Mouse (Mus musculus) retina, adult 2 months (tissue): ENCODE results near the gene Ergic1.

Source experiments
- DNase-seq: peaks from one replicate; pipeline ENCODE4 v3.0.0-alpha.2; 2012; ENCODE audit warnings: low read depth, low spot score

The Ergic1 gene

DNA sequence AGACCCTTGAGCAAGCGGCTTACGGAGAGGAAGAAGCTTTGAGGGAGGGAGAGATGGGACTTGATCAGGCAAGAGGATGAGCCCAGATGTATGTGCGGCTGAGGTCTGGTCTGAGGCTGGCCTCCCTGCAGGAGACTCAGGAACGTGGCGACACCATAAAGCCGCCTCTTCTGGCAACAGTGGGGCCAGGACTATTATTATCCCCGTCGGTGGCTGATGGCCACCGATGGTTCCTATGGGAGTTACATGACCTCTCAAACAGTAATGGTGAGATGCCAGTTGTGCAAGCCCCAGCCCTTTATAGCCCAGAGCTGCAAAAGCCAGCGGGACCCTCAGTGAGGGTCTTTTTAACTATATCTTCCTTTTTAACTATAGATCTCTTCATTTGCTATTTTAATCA is 63.7 kb downstream of the Ergic1 start:
- DNase-seq = no peak

DNA sequence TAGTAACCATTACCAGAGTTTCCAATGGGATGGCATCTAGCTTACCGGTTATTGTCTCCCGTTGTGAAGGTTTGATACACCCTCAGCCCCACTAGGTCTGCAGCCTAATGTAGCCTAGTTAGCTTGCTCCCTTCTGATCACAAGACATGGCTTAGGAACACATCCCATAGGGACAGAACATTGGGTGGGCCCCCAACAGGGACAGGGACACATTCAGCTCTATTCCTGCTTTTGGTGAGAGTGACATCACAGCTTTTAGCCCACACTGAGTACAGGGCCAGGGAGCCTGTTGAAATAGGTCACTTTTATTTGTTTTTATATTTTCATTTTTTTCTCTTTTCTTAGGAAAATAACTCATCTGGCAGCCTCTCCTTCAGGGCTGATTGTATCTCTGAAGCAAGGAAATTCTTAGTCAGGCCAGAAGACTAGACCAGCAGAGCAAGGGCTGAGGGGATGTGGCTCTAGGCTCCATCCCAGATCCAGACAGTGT is 64.3 kb downstream of the Ergic1 start:
- no peak for DNase-seq

DNA sequence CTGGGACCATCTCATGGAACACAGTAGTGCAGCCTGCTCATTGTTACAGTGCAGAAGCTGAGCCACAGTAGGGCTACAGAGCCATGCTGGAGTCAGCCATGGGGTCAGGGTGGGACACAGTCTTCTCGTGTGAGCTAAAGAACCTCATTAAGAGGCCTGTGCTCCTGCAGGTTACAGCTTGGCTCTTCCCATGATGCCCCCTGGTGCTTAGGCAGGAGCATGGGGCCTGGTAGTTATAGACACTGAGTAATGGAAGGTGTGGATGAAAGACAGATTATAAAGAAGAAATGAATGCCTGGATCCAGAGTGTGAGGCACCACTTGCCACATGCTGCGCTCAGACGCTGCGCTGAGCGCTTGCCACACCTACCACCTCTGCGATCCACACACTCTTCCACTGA is 67.2 kb downstream of the Ergic1 start:
- DNase-seq = no peak

DNA sequence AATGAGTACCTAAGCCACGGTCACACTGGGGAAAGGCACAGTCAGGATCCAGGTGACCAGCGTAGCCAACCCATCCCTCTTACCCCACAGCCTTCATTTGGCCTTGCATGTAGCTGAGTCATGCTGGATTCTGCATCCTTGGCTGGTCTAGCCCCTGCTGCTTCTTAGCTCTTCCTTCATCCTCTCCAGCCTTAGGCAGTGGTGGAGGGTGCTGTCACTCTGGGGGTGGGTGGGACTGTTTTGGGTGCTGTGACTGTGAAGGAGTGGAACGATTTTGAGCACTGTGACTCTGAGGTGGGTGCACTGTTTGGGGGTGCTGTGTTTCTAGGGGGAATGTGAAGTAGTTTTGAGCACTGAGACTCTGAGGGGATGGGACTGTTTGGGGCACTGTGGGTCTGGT is 67.6 kb downstream of the Ergic1 start:
- no peak for DNase-seq

DNA sequence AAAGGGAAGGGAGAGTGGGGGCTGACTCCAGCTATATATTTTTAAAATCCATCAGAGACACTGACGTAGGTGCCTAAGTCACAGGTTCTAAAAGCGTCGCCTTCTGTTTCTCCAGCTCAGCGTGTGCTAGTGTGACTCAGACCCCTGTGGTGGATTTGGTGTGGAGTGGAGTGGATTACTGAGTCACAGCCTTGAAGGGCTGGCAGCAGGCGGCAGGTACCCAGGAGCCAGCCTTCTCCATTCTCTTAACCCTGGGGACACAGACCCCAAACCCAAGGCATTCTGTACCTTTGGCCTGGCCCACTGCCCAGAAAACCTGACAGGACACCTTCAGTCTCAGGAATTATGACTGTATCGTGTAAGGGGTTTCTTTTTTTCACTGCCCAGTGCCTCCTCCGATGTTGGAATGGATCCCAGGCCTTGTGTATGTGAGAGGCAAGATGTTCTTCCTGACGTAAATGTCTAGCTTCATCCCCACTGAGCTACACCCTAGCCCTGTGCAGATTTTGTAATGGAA is 70.6 kb downstream of the Ergic1 start:
- DNase-seq = no peak

DNA sequence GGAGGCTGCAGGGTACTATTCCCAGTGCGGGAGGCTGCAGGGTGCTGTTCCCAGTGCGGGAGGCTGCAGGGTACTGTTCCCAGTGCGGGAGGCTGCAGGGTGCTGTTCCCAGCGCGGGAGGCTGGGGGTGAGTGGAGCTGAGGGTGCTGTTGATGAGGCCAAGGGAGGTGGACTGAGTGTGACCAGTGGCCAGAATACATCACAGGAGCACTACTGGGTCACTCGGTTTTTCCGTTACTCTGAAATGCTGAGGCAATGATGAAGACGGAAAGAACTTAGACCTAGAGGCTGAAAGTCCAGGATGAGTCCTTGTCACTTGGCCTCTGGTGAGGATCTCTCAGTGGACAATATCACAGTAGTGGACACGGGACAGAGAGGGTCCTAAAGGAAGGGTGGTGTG is 71.9 kb downstream of the Ergic1 start:
- no peak for DNase-seq

DNA sequence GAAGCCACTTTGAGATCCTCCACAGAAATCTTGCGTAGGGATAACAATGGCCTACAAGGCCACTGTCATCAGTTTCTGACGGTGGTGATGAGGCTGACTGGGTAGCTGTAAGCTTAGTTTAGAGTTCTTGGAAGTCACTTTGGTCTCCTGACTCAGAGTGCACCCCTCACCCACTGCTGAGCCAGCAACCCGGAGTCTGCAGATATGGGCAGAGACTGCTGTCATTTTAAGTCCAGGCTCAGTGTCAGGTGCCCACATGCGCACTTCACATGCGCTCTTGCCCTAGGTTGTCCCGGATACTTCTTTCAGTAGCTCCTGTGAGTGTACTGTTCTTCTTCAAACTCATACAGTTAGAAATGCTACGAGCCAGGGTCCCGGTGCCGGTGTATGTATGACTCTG is 72.6 kb downstream of the Ergic1 start:
- no peak for DNase-seq

DNA sequence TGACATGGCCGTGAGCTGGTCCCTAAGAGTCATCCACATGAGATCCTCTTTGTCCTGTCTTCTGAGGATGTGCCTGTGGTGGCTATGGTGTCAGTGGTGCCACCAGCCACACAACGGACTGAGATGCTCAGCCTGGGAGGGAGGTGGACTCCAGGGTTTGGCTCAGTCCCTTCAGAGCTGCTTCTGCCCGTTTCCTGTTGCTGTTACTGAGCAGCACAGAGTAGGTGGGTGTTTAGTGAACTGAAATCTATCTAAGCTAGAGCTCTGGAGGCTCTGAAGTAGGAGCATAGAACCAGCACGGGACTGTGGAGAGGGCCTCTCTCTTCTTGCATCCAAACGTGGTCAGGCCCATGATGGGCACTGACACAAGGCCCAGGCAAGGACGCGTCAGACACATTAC is 73.2 kb downstream of the Ergic1 start:
- no peak for DNase-seq

DNA sequence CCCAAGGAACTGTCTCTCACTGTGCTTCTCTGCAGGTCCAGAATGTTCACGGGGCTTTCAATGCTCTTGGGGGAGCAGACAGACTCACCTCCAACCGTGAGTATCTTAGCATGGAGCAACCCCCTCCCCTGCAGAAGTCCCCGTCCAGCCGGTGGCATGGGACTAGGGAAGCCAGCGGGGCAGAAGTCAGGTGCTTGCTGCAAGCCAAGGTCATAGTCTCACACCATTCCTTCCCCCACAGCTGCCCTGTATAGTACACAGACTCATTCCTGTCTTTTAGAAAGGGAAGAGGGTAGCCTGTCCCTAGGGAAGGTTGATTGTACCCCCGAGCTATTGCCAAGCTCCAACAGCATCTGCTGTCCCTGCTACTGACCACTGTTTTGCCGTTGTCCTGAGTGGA is 74.7 kb downstream of the Ergic1 start:
- no peak for DNase-seq

DNA sequence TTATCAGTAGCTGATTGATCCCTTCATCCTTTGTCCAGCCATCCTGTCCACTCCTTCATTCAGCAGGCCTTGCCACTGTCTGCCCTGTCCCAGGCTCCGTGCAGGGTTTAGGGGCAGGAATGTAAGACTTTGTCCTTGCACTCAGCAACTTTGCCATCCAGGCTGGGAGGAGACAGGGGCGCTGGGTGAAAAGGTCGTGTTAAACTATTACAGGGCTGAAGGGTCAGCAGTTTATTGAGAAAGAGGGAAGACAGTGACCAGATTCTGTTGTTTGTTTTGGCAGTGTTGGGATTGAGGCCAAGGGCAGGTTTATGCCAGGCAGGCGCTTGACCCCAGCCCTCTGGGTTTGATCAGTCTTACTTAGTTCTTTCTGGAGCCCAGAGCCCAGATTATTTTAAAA is 76.6 kb downstream of the Ergic1 start:
- DNase-seq = no peak

DNA sequence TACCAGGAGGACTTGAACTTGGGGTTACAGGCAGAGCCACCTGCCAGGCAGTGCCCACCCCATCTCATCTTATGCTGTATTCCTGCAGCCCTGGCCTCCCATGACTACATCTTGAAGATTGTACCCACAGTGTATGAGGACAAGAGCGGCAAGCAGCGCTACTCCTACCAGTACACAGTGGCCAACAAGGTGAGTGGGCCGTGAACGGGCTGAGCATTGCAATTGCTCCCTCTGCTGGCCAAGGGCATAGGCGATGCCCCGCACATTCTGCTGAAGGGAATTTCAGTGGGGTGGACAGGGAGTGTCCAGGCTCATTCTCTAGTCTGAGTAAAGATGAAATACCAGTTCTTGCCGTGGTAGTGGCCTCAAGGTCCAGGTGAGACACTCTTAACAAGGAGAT is 77.4 kb downstream of the Ergic1 start:
- no peak for DNase-seq

DNA sequence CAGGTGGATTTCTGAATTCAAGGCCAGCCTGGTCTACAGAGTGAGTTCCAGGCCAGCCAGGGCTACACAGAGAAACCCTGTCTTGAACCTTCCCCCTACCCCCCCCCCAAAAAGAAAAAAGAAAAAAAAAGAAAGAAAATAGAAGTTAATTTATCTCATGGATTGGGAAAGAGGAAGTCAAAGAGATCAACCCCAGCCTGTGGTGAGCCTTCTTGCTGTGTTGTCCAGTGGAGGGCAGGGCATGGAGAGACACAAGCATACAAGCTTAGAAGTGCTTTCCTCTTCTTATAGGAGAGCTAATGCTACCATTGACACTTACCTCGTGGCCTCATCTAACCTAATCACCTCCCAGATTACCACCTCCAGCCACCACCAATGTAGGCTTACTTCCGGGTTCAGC is 78.5 kb downstream of the Ergic1 start:
- no peak for DNase-seq

DNA sequence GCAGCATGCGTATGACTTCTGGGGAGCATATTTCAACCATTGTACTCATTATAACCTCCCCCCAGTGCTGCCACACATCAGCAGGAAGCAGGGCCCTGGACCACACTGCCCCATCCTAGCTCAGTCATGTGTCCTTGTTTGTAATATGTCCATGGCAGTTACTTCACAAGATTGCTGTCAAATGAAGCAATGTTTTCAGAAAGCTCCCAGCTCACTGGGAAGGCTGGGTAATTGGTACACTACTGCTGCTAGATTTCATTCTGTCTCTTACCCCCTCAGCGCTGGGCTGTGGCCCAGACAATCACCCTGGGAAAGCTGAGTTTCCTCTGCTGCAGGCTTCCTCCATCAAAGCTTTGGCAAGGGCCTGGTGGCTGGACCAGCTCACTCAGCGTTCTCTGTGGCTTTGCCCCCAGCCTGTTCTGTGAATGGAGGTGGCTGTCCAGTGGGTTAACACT is 79.0 kb downstream of the Ergic1 start:
- DNase-seq = no peak

DNA sequence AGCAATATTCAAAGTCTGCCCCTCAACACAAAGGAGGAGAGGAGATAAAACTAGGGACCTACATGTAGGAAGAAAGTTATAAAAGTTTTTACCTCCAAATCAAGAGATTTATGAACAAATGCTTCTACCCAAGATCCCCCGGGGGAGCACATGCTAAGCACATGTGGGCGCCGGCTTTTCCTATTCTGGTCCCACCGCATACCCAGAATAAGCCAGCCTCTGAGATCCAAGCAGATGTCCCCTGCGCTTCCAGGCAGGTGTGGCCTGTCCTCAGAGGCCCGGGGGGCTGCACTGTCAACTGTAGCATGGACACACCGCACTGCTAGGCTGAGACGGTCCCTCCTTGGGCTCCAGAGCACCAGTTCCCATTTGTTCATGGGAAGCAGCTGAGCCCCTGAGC is 82.2 kb downstream of the Ergic1 start:
- DNase-seq = no peak

DNA sequence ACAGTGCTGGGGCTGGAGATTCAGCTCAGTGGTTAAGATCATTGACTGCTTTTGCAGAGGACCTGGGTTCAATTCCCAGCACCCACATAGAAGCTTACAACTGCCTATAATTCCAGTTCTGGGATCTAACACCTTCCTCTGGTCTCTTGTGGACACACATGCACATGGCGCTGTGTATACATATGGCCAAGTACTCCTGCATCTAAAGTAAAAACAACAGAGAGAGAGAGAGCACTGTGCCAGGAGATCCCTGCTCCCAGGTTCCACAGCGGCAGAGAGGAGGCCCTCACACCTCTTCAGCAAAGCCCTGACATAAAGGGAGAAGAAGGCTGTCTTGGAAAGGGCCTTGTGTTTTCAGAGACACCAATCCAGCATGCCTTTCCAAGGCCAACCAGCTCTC is 82.7 kb downstream of the Ergic1 start:
- no peak for DNase-seq

DNA sequence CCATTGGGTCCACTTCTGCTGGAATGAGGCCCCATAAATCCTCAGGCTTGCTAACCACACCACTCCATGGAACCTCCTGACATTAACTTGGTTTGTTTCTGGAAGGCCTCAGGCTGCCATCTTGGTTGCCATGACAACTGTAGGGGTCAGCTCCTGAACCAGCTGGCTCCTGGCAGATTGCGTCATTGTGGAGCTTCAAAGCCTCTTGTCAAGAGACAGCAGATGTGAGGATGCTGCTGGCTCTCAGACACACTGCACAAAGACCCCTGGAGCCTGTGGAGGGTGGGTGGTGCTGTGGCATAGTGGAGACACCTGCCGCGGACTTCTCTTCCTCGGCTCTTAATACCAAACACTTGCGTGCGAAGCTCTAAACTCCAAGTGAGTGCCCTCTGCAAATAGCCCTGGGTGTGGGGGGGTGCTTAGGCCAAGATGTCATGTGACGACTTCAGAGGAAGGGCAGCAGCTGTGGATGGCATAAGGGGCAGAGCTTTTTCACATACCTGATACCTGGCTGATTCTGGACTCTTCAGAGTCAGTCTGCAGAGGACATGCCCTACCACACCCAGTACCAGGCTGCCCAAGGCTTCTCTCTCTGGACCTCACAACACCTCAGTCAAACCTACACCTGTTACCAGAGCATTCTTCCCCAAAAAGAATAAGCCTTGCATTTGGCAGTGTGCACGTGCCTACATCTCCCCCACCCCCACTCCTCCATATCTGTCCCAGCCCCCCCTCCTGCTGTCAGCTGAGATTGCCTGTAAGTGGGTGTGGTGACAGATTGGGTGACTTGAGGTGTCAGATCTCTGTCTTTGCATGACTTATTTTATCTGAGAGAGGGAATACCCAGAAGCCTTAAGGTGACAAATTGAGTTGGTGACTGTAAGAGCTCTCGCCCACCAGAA is 83.5 kb downstream of the Ergic1 start:
- DNase-seq = no peak

DNA sequence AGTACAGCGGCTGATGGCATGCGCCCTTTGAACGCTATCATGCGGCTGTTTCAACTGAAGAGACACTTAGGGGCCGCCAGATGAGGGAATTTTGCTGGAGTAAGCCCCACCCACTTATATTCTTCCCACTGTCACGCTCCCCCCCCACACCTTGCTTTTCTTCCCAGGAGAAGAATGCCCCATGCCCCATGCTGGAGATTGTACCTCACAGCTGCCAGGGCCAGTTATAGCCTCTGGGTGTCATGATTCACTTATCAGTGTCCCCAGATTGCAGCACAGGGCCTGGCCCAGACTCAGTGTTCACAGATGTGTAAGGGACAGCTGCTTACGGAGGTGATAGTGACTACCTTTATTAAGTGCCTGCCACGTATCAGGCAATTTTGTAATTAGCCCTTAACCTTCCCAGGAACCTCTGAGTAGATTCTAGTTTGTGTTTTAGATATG is 84.1 kb downstream of the Ergic1 start:
- no peak for DNase-seq

DNA sequence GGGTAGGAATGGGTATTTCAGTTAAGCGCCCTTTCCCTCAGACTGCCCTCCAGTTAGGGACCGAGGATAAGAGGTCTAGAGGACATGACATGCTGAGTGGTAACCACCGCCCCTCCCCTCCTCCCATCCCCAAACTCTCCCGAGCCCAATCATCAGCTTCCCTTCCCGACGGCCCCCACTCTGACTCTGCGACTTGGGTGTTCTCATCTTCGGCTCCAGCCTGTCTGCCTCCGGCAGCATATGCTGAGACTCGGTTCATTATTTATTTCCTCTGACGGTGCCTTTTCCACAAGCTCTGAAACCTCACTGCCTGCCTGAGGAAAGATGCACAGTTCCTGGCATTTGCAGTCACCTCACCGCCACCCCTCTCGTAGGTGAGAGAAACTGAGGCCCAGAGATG is 86.0 kb downstream of the Ergic1 start:
- no peak for DNase-seq

DNA sequence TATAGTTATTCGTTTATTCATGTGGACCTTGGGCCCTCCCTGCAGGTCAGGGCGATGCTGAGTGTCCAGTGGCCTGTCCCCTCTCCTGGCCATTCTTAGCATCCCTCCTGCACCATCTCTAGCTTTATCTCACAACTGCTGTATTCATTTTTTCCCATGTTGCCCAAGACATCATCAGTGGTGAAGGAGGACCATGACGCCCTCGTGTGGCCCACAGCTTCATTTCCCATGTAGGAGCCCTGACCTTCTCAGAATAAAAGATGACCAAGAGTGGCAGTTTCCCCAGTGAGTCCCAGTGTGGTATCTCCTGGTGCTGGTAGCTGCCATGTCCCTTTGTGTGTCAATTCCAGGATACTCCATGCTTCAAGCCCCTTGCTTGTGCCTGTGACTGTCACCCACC is 88.3 kb downstream of the Ergic1 start:
- no peak for DNase-seq

DNA sequence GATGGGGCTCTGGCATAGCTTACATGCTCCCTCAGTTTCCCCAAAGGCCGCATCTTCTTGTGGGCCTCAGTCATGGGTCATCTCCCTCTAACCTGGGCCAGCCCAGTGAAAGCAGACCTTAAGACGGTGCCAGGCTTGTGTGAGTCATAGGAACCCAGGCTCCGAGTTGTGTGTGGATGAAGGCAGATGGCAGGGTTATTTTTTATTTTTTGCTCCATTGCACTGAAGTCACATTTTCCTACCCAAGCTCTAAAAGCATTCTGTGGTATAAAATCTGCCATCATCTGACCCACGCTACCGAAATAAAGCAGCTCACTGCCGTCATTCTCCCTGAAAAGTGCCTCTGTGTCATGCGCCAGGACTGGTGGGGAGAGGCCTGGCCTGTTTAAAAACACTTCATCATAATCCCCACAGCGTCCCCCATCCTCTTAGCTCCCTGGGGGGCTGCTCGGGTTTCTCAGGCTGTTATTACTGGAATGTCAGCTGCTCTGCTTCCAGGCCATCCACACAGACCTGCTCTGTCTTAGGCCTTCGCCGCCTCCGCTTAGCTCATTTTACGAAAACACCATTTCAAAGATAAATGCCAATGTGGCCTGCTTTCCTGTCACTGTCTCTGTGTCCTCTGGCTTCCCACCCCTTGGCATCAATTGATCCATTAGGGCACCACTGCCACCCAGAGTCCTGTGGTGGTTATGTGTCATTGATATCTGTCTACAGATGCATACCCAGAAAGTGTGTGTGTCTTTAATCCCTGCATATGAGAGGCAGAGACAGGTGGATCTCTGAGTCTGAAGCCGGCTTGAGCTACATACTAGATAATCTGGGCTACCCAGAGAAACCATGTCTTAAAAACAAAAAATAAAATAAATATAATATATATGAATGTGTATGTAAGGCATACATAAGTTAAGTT is 89.4 kb downstream of the Ergic1 start:
- no peak for DNase-seq

DNA sequence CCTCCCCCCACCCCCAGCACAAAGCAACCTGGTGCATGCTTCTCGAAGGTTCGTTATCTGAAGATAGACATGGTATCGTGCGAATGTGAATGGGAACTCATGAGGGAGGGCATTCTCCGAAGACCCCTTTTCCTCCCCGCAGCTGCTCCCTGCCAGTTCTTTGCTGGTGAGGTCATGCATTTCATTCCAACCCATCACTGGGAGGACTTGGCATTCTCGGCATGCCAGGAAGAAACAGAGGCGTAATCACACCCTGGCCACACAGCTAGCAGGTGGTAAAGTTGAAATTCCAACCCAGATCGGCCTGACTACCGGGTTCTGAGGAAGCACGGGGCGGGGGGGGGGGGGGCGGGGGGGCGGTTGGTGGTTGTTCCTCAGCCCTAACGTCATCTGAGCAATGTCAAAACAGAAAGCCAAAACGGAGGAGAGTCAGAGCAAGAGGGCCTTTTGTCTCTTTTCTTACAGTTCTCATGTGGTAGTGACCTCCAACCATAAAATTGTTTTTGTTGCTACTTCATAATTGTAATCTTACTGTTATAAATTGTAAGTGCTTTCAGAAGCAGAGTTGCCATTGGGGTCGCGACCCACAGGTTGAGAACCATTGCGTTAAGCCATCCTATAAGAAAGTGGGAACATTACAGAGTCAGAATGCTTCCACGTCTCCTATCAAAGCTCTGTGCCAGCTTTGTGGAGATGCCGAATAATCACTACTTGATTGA is 97.7 kb downstream of the Ergic1 start:
- no peak for DNase-seq

DNA sequence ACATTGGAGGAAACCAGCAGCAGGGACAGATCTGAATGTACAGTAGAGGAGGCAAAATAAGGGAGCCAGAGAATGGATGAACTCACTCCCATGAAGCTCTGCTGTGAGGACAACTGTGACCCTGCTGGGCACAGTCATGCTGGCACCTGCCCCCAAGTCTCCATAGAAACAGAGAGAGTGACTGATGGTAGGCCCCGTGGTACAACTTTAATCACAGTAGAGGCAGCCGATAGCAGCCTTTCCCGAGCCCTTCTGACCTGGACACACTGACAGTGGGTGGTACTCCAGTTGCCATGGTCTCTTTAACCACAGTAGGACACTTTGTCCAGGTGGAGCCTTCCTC is 98.3 kb downstream of the Ergic1 start:
- no peak for DNase-seq
